ENCODE assay signal across 8 mouse cellular contexts in genomic region chr4:132884844-132885374, GRCm38 (mm10). TPM values are rescaled to one million over a fixed set of nuclear protein-coding genes. Genes with fewer than 3 reads are reported as not detected.
A peak's percentile ranks its signal among the peaks of the same experiment; 100 is the strongest.
DNase-seq lines count a peak whose midpoint lies in the region; ATAC-seq and TF ChIP-seq lines count a peak whose summit lies in the region.

No protein-coding gene starts in this region.

- 6% methylated on average over 9 of the region's 9 CpGs for WGBS in kidney, adult 2 months
- WGBS in intestine, embryonic 14.5 days, result 9% methylated on average over 9 of the region's 9 CpGs

- peak overlapping the region; percentile 90 for H3K9ac ChIP-seq in intestine, embryonic 14.5 days (ENCODE audit: low read length)

- H3K4me3 ChIP-seq in kidney, adult 2 months (ENCODE audit: insufficient read depth, low read depth, low read length), result peak overlapping the region; percentile 86
- H3K4me3 ChIP-seq in intestine, embryonic 14.5 days (ENCODE audit: low read depth, low read length), result peak overlapping the region; percentile 99

- no peak for DNase-seq in kidney, adult 2 months
- no peak for DNase-seq in kidney, adult 8-10 months
- DNase-seq in intestine, embryonic 14.5 days (ENCODE audit: low spot score), result no peak
- peak; percentile 53 for DNase-seq in lung, postnatal 25 days (ENCODE audit: low spot score)
- no peak for DNase-seq in B cell, adult 2 months
- no peak for DNase-seq in thymus, postnatal 14 days

- H3K36me3 ChIP-seq in kidney, adult 2 months (ENCODE audit: control insufficient read depth, insufficient read depth, low read length), result no peaks in the 10 kb centered on the region
- peaks cover 9% of the 10 kb centered on the region for H3K36me3 ChIP-seq in intestine, embryonic 14.5 days (ENCODE audit: control insufficient read depth, insufficient read depth, low read length)

- H3K4me2 ChIP-seq in intestine, embryonic 14.5 days (ENCODE audit: low read length), result peak overlapping the region; percentile 91

- no peaks in the 10 kb centered on the region for H3K9me3 ChIP-seq in intestine, embryonic 14.5 days (ENCODE audit: control insufficient read depth, low read length)

- H3K4me1 ChIP-seq in kidney, adult 2 months (ENCODE audit: control insufficient read depth, insufficient read depth, low read length), result peaks cover 3% of the 10 kb centered on the region; the same call in 1 of the 2 replicates
- H3K4me1 ChIP-seq in intestine, embryonic 14.5 days (replicated peaks; ENCODE audit: control insufficient read depth, insufficient read depth, low read length), result peaks cover 12% of the 10 kb centered on the region; the same call in 1 of the 2 replicates

- H3K27me3 ChIP-seq in kidney, adult 2 months (replicated peaks; ENCODE audit: control insufficient read depth, insufficient read depth, low read length), result no peaks in the 10 kb centered on the region
- H3K27me3 ChIP-seq in intestine, embryonic 14.5 days (replicated peaks; ENCODE audit: control insufficient read depth, insufficient read depth, low read length), result no peaks in the 10 kb centered on the region

- peak overlapping the region; percentile 46 for H3K27ac ChIP-seq in kidney, adult 2 months (ENCODE audit: insufficient read depth, low read depth, low read length)
- H3K27ac ChIP-seq in intestine, embryonic 14.5 days (ENCODE audit: low read depth), result peak overlapping the region; percentile 72; the same call in 1 of the 2 replicates

- ATAC-seq in common myeloid progenitor, adult 5-6 weeks (replicated peaks; ENCODE audit: low read depth, poor library complexity, severe bottlenecking), result 0 out of 2 replicates have a peak, but pooled peaks have one; percentile 2
- 0 out of 2 replicates have a peak, but pooled peaks have one; percentile 2 for ATAC-seq in intestine, embryonic 14.5 days (replicated peaks; ENCODE audit: low FRiP score, low TSS enrichment, low read depth)
- ATAC-seq in cerebellum, adult (ENCODE audit: insufficient number of reproducible peaks, low FRiP score, low TSS enrichment), result no peak

- no peak for TF ChIP-seq CTCF in kidney, adult 2 months (conservative IDR thresholded peaks at IDR 0.05; ENCODE audit: insufficient read depth, insufficient read length, low read depth, low read length)

- TF ChIP-seq POLR2A in kidney, adult 2 months (IDR thresholded peaks at IDR 0.05; ENCODE audit: low read depth, low read length), result no peak

RNA-seq across cellular contexts. Expression of gene Stx12, which starts 0.6 kb away (rescaled TPM):
- 15.2 and 21.0 TPM in 2 replicates for polyA plus RNA-seq in kidney, adult 2 months (2012; rRNA removed)
- total RNA-seq in common myeloid progenitor, adult 5-6 weeks (2017), result 35.6 and 40.6 TPM in 2 replicates
- polyA plus RNA-seq in intestine, embryonic 14.5 days (2014; fragmentation: Nextera tagmentation; extraction: Ambion mirVana), result 58.1 and 63.4 TPM in 2 replicates

RNA-seq across cellular contexts. Expression of gene Fam76a, which starts 37.4 kb away (rescaled TPM):
- 15.9 and 16.6 TPM in 2 replicates for polyA plus RNA-seq in kidney, adult 2 months (2012; rRNA removed)
- 25.2 and 33.5 TPM in 2 replicates for total RNA-seq in common myeloid progenitor, adult 5-6 weeks (2017)
- polyA plus RNA-seq in intestine, embryonic 14.5 days (2014; fragmentation: Nextera tagmentation; extraction: Ambion mirVana), result 40.1 and 41.9 TPM in 2 replicates

RNA-seq across cellular contexts. Expression of gene Ppp1r8, which starts 41.9 kb away (rescaled TPM):
- polyA plus RNA-seq in kidney, adult 2 months (2012; rRNA removed), result 25.2 TPM in 2 replicates
- total RNA-seq in common myeloid progenitor, adult 5-6 weeks (2017), result 61.5 and 77.1 TPM in 2 replicates
- 63.1 and 72.4 TPM in 2 replicates for polyA plus RNA-seq in intestine, embryonic 14.5 days (2014; fragmentation: Nextera tagmentation; extraction: Ambion mirVana)
